Mouse (Mus musculus) erythroblast, embryonic 14.5 days (primary cell): Measurements from ENCODE around the gene Gm3460.
"Not testable (repeated sequence)": the region's sequence is repeated elsewhere in the genome, so short reads cannot be mapped to it uniquely, and the experiment has no call there.

ENCODE experiments used
- GATA1 ChIP-seq: IDR thresholded peaks from 2 replicates; pipeline ENCODE4 v1.6.1; 2012; ENCODE audit warnings: low read length, inconsistent platforms, mixed read lengths
- TAL1 ChIP-seq: IDR thresholded peaks from 3 replicates; pipeline ENCODE4 v1.6.1; 2012; ENCODE audit warnings: low read length, inconsistent platforms, mixed read lengths

- TF ChIP-seq GATA1, TAL1: not testable (repeated sequence)
Observed at GRCm38 (mm10) chr14:6590513-6590912, 31.7 kb downstream of the Gm3460 start, which contains the start of gene Gm3629.
